11 mouse cellular contexts compared by ENCODE assay signal in the genomic region with DNA sequence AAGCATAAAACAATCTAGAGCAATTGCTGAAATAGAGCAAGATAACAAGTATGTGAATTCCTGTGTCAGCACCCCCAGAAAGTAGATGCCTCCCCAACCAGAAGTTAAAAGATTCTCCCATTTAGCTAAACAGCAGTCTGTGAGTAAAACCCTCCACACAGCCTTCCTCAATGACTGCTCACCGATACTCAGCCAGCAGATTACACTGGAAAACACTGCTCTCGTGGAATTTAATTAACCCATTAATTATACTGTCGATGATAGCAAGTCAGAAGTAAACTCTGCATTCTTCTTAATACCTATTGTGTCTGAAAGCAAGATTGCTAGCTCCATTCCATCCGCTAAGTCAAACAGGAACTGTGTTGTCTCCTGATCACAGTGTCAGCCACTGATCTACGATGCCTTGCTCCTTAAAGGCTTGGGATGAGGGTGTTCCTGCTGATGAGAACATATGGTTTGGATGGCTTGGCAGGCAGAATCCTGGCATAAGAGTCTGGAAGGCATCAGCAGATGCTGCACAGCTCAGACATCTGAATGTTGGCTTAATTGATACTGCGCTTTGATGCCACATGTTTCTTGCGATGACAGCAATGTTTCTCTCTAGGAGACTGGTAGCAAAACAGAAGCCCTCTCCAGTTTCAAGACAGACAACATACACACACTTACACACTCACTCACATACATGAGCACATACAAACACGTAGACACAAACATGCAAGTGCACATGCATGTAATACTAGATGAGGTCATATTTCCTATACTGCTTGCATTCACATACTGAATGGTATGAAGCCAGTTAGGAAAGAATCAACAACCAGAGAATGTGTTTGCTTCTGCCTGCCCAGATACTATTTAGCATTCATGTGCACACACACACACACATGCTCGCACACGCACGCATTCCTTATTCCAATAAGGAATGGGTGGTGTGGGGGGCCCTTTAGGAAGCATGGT.
DNase-seq lines count a peak whose midpoint lies in the region; ATAC-seq and TF ChIP-seq lines count a peak whose summit lies in the region.
"Had no signal": no experiment of that assay in that cellular context is flagged by ENCODE, and none has a peak within 500 bp of the region (broad histone marks: within the 10 kb centered on the region; RNA-seq: fewer than 3 reads in every experiment).

No protein-coding gene starts in this region.

- H3K4me3 ChIP-seq in forebrain, postnatal 0 days (ENCODE audit: low read depth, low read length), result no peak overlapping the region
- H3K4me3 ChIP-seq in midbrain, embryonic 16.5 days (ENCODE audit: low read depth, low read length), result no peak overlapping the region

- DNase-seq in cerebellum, postnatal 14 days, result peak; percentile 42 to 43
- no peak for DNase-seq in cerebellum, adult 11-12 months
- peak; percentile 79 for DNase-seq in forebrain, postnatal 0 days
- peak; percentile 66 for DNase-seq in layer of hippocampus, adult 9-11 months
- DNase-seq in thymus, postnatal 36 days, result no peak
- DNase-seq in kidney, adult 8-10 months, result no peak
- DNase-seq: adrenal gland, postnatal 14 days; cerebellum, postnatal 36 days; kidney, postnatal 36 days had no signal

- no peak overlapping the region for H3K4me2 ChIP-seq in forebrain, postnatal 0 days (ENCODE audit: low read depth)
- no peak overlapping the region for H3K4me2 ChIP-seq in midbrain, embryonic 16.5 days (ENCODE audit: low read length)

- TF ChIP-seq CTCF in forebrain, postnatal 0 days (IDR thresholded peaks at IDR 0.05; ENCODE audit: low read depth), result no peak

- H3K27me3 ChIP-seq in forebrain, postnatal 0 days (ENCODE audit: insufficient read depth, low read length), result no peaks in the 10 kb centered on the region
- H3K27me3 ChIP-seq in midbrain, embryonic 16.5 days (ENCODE audit: control insufficient read depth, insufficient read depth, low read depth, low read length), result no peaks in the 10 kb centered on the region

- no peak overlapping the region for H3K9ac ChIP-seq in forebrain, postnatal 0 days
- H3K9ac ChIP-seq in midbrain, embryonic 16.5 days (ENCODE audit: low read depth, low read length), result no peak overlapping the region

- peak; percentile 91 for ATAC-seq in forebrain, postnatal 0 days
- peak; percentile 43; the same call in 1 of the 2 replicates for ATAC-seq in midbrain, embryonic 16.5 days
- ATAC-seq in activated CD4-positive, CD25-positive, alpha-beta regulatory T cell, adult 4 months, result no peak

- H3K4me1 ChIP-seq in forebrain, postnatal 0 days (ENCODE audit: insufficient read depth), result 0 out of 2 replicates have a peak, but pooled peaks cover 3% of the 10 kb centered on the region
- peaks cover 21% of the 10 kb centered on the region for H3K4me1 ChIP-seq in midbrain, embryonic 16.5 days (ENCODE audit: control insufficient read depth, insufficient read depth, low read length)

- WGBS in forebrain, postnatal 0 days, result 39% methylated on average over 11 of the region's 11 CpGs
- WGBS in midbrain, embryonic 16.5 days, result 63% methylated on average over 11 of the region's 11 CpGs

- H3K27ac ChIP-seq in forebrain, postnatal 0 days (ENCODE audit: low read depth, low read length), result no peak overlapping the region
- H3K27ac ChIP-seq in midbrain, embryonic 16.5 days (ENCODE audit: low read length), result no peak overlapping the region

- no peaks in the 10 kb centered on the region for H3K36me3 ChIP-seq in forebrain, postnatal 0 days (ENCODE audit: insufficient read depth)
- H3K36me3 ChIP-seq in midbrain, embryonic 16.5 days (ENCODE audit: control insufficient read depth, insufficient read depth, low read length), result no peaks in the 10 kb centered on the region

- no peaks in the 10 kb centered on the region for H3K9me3 ChIP-seq in forebrain, postnatal 0 days (ENCODE audit: low read length)
- no peaks in the 10 kb centered on the region for H3K9me3 ChIP-seq in midbrain, embryonic 16.5 days (replicated peaks; ENCODE audit: control insufficient read depth, low read length, poor library complexity, severe bottlenecking)

Comparison
In these comparisons a context has a peak if more than half of its experiments do, and no peak if none do; other contexts are left out.
1. DNase-seq: peak in cerebellum, postnatal 14 days (2 of 2), forebrain, postnatal 0 days (single experiment) and layer of hippocampus, adult 9-11 months (single experiment); none in cerebellum, adult 11-12 months (single experiment), thymus, postnatal 36 days (0 of 2) and kidney, adult 8-10 months (0 of 2).